Mouse (Mus musculus) stomach, embryonic 14.5 days (tissue): ENCODE data around the gene Dnajc7. TPM values are rescaled to one million over a fixed set of nuclear protein-coding genes. Genes with fewer than 3 reads are reported as not detected.

Source experiments
- ATAC-seq: fragments of 200-750 bp; cut with Nextera tagmentation; 2 replicates; pipeline ENCODE4 v1.8.0; 2017; ENCODE audit warnings: low read depth, moderate TSS enrichment; ENCODE audit not compliant: insufficient number of reproducible peaks, insufficient read depth, low FRiP score
- H3K27ac ChIP-seq: fragments of 300-500 bp; sonication (generic); 2 replicates; pipeline ENCODE4 v1.5.1; 2014; ENCODE audit warnings: mild to moderate bottlenecking, low read length, moderate library complexity, mixed read lengths
- H3K27me3 ChIP-seq: fragments of 300-500 bp; sonication (generic); 2 replicates; pipeline ENCODE4 v1.6.1; 2014; ENCODE audit warnings: low read length, control low read depth, mixed read lengths; ENCODE audit not compliant: control insufficient read depth, insufficient read depth
- H3K36me3 ChIP-seq: fragments of 300-500 bp; sonication (generic); 2 replicates; pipeline ENCODE4 v1.6.1; 2014; ENCODE audit warnings: mild to moderate bottlenecking, control low read depth, low read length, moderate library complexity, mixed read lengths; ENCODE audit not compliant: control insufficient read depth, insufficient read depth
- H3K4me1 ChIP-seq: fragments of 300-500 bp; sonication (generic); 2 replicates; pipeline ENCODE4 v1.6.1; 2014; ENCODE audit warnings: low read length, control low read depth, mixed read lengths; ENCODE audit not compliant: control insufficient read depth, insufficient read depth
- H3K4me2 ChIP-seq: fragments of 300-500 bp; sonication (generic); replicated peaks from 2 replicates; pipeline ENCODE4 v1.6.1; 2014; ENCODE audit warnings: low read depth, low read length, control low read depth
- H3K4me3 ChIP-seq: fragments of 300-500 bp; sonication (generic); 2 replicates; pipeline ENCODE4 v1.5.1; 2014; ENCODE audit warnings: low read depth, low read length, control low read depth
- H3K9ac ChIP-seq: fragments of 300-500 bp; sonication (generic); replicated peaks from 2 replicates; pipeline ENCODE4 v1.6.1; 2014; ENCODE audit warnings: low read depth, mild to moderate bottlenecking, control low read depth, low read length, moderate library complexity, mixed read lengths
- H3K9me3 ChIP-seq: fragments of 300-500 bp; sonication (generic); 2 replicates; pipeline ENCODE4 v1.6.1; 2016; ENCODE audit warnings: low read depth, low read length, control low read depth; ENCODE audit not compliant: control insufficient read depth
- WGBS: fragments of 180-500 bp; shearing (Covaris S2); extraction: QIAGEN DNeasy Blood & Tissue Kit; methylation state at CpG from one replicate; pipeline ENCODE4 v1.1.7; 2014; 5-methylcytosine and 5-hydroxymethylcytosine counted together
- polyA plus RNA-seq: library from polyadenylated mRNA; unstranded; fragments of >200 nt; fragmentation: Nextera tagmentation; extraction: Ambion mirVana; gene quantifications from 2 replicates; pipeline ENCODE4 v1.2.1, GENCODE M21; 2014

Dnajc7 gene
- polyA plus RNA-seq, 1 experiment from 2014 or later: 95.4 TPM

DNA sequence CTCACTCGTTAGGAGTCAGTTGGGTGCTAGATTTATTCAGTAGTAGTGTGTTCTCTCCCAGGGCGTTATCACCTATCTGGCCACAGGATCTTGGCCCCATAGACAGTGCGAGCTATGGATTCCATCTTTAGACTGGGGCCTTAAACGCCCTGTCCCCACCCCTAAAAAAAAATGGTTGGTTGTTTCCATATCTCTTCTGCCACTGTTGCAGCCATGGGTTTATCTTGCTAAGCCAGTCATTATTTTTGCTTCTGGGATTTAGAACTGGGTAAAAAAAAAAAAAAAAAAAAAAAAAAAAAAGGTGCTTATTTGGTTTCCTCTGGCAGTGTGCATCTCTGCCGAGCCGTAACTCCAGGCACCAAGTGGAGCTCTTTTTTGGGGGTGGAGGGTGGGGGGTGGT is 55.3 kb downstream of the Dnajc7 start:
- H3K4me2 ChIP-seq: no peak overlapping the region
- no peak overlapping the region for H3K27ac ChIP-seq
- no peak overlapping the region for H3K9ac ChIP-seq
- H3K36me3 ChIP-seq: no peaks in the 10 kb centered on the region
- H3K27me3 ChIP-seq: no peaks in the 10 kb centered on the region
- WGBS: 88% methylated on average over 6 of the region's 6 CpGs
- no peak for ATAC-seq
- H3K4me1 ChIP-seq: no peaks in the 10 kb centered on the region
- H3K4me3 ChIP-seq: no peak overlapping the region
- H3K9me3 ChIP-seq: no peaks in the 10 kb centered on the region

DNA sequence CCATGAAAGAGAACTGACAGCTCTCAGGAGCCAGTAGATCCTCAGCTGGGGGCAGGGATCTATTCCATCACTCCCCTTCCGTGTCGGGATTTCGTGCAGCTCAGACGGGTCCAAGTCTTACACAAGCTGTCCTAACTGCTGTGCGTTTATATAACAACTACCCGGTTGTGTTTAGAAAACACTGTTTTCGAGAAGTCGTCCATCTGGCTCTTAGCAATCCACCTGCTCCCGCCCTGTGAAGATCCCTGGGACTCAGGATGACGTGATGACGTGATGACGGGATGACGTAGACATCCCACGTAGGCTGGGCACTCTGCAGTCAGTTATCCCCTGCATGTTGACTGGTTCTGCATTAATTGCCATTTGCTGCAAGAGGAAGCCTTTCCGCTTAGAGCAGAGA is 55.7 kb downstream of the Dnajc7 start:
- no peaks in the 10 kb centered on the region for H3K27me3 ChIP-seq
- no peaks in the 10 kb centered on the region for H3K4me1 ChIP-seq
- H3K4me3 ChIP-seq: no peak overlapping the region
- H3K4me2 ChIP-seq: no peak overlapping the region
- 54% methylated on average over 15 of the region's 15 CpGs for WGBS
- no peaks in the 10 kb centered on the region for H3K36me3 ChIP-seq
- ATAC-seq: no peak
- H3K9ac ChIP-seq: no peak overlapping the region
- no peaks in the 10 kb centered on the region for H3K9me3 ChIP-seq
- H3K27ac ChIP-seq: no peak overlapping the region

DNA sequence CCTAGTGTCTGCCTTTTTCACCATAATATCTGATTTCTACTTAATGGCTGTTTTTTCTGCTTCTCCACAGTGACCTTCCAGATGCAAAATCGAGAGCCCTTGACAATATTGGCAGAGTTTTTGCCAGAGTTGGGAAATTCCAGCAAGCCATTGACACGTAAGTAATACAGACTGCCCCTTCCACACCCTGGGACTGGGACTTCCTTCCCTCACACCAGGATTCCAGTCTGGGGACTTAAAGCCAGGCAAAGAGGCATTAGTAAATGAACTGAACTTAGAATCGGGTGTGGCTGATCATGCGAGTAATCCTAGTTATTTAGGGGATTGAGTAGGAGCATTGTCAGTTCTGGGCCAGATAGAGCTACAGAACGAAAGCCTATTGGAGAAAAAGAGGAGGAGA is 58.2 kb downstream of the Dnajc7 start:
- Histone ChIP-seq H3K4me1 (no peaks in the 10 kb centered on the region), H3K4me2 (no peak overlapping the region), H3K4me3 (no peak overlapping the region), H3K9ac (no peak overlapping the region), H3K9me3 (no peaks in the 10 kb centered on the region), H3K27ac (no peak overlapping the region), H3K27me3 (no peaks in the 10 kb centered on the region), H3K36me3 (no peaks in the 10 kb centered on the region)
- ATAC-seq: no peak
- WGBS: 69% methylated on average over 5 of the region's 5 CpGs

DNA sequence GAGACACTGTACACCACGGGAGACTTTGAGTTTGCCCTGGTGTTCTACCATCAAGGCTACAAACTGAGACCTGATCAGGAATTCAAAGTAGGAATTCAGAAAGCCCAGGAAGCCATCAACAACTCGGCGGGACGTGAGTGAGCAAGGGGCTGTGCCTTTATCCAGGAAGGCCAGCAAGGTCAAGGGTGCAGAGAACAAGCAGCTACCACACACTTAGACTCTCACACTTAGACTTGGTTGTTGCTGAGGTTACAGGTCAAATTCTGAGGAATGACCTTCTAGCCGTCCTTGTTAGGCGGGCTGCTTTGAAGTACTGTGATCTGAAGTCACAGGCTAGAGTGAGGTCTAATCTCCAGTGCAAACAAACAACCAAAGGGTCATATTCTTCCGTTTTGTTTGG is 60.5 kb downstream of the Dnajc7 start:
- Histone ChIP-seq H3K36me3 (no peaks in the 10 kb centered on the region), H3K4me3 (no peak overlapping the region), H3K4me1 (no peaks in the 10 kb centered on the region), H3K9ac (no peak overlapping the region), H3K4me2 (no peak overlapping the region), H3K27ac (no peak overlapping the region), H3K27me3 (no peaks in the 10 kb centered on the region), H3K9me3 (no peaks in the 10 kb centered on the region)
- ATAC-seq: no peak
- WGBS: 42% methylated on average over 7 of the region's 7 CpGs

DNA sequence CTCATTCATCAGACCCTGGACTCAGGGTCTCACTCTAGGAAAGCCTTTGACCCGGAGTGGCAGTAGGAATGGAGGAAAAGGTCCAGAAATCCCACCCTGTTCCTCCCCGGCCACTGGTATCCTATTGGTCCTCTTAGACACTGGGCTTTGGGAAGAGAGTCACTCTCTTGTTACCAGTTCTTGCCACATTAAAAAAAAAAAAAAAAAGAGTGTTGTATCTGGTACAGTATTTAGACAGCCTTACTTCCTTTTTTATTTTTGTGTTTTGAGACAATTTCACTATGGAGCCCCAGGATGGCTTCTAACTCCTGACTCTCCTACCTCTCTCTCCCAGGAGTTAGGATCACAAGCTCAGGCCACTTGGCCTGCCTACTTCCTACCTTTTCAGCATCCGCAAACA is 62.4 kb downstream of the Dnajc7 start:
- Histone ChIP-seq H3K4me3 (no peak overlapping the region), H3K4me2 (no peak overlapping the region), H3K27me3 (no peaks in the 10 kb centered on the region), H3K36me3 (no peaks in the 10 kb centered on the region), H3K4me1 (no peaks in the 10 kb centered on the region), H3K27ac (no peak overlapping the region), H3K9me3 (no peaks in the 10 kb centered on the region), H3K9ac (no peak overlapping the region)
- WGBS: 74% methylated on average over 3 of the region's 3 CpGs
- ATAC-seq: no peak

DNA sequence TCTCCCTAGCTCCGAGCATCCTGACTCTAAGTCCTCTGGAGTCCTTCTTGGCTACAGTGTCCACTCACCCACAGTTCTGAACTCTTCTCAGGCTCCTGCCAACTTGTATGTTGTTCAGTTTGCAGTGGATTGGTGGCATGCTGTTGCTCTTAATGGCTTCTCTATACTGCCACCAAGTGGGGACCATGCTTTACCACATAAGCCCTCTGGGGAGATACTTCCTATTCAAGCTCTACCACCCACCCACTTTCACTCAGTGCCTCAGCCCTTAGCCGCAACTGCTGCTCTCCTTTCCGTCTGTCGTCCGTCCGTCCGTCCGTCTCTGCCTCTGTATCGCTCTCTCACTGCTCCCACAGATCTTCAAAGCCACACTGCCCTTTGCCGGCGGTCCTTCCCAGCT is 64.4 kb downstream of the Dnajc7 start:
- Histone ChIP-seq H3K4me3 (no peak overlapping the region), H3K27ac (no peak overlapping the region), H3K9me3 (no peaks in the 10 kb centered on the region), H3K9ac (no peak overlapping the region), H3K4me1 (no peaks in the 10 kb centered on the region), H3K36me3 (no peaks in the 10 kb centered on the region), H3K27me3 (no peaks in the 10 kb centered on the region), H3K4me2 (peak overlapping the region; percentile 21; the same call in 1 of the 2 replicates)
- WGBS: 31% methylated on average over 11 of the region's 11 CpGs
- ATAC-seq: peak; percentile 48; the same call in 1 of the 2 replicates

DNA sequence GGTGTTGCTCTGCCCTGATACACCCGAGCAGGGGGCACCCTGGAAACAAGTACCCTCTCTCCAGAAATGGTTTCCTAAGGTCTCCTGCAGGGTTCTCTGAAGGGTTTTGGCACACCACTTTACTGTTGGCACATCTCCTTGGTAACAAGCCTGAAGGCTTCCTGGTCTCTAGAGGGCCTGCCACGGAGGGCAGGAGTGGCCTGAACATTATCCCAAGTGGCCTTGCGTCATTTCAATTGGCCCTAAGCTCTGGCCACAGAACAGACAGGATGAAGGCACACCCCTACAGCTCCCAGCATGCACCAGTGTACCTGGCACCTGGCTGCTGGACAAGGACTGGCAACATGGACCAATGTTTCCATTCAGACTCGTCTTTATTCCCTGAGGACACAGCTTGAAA is 67.1 kb downstream of the Dnajc7 start:
- Histone ChIP-seq H3K4me1 (no peaks in the 10 kb centered on the region), H3K4me3 (no peak overlapping the region), H3K9me3 (no peaks in the 10 kb centered on the region), H3K27me3 (no peaks in the 10 kb centered on the region), H3K4me2 (no peak overlapping the region), H3K36me3 (no peaks in the 10 kb centered on the region), H3K27ac (no peak overlapping the region), H3K9ac (no peak overlapping the region)
- no peak for ATAC-seq
- 84% methylated on average over 4 of the region's 4 CpGs for WGBS

DNA sequence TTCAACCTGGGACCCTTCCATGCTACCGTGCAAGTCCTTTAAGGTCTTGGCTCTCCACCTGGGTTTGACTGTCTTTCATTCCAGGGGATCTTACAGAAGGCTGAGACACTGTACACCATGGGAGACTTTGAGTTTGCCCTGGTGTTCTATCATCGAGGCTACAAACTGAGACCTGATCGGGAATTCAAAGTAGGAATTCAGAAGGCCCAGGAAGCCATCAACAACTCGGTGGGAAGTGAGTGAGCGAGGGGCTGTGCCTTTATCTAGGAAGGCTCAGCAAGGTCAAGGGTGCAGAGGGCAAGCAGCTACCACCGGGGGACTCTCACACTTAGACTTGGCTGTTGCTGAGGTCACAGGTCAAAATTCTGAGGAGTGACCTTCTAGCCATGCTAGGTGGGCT is 69.9 kb downstream of the Dnajc7 start:
- Histone ChIP-seq H3K27ac (no peak overlapping the region), H3K4me3 (no peak overlapping the region), H3K36me3 (no peaks in the 10 kb centered on the region), H3K4me1 (peaks cover 4% of the 10 kb centered on the region; the same call in 1 of the 2 replicates), H3K9me3 (no peaks in the 10 kb centered on the region), H3K9ac (no peak overlapping the region), H3K27me3 (no peaks in the 10 kb centered on the region), H3K4me2 (no peak overlapping the region)
- ATAC-seq: no peak
- WGBS: 61% methylated on average over 6 of the region's 6 CpGs

DNA sequence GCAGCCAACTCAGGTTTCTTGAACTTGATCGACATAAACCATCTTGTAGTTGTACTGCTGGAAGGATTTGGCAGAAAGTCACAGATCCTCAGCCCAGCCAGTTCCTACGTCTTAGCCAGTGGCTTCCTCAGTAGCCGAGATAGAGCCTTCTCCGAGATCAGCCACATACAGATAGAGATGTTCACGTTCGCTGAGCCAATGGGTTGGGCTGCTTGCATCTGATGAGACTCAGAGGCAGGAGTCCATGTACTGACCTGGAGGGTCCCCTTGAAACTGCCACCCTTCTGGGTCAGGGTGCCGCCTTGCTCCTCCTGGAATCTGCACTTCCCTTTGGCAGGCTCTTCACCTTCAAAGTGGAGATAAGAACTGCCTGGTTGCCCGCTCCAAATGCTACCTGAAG is 70.5 kb downstream of the Dnajc7 start:
- Histone ChIP-seq H3K27me3 (no peaks in the 10 kb centered on the region), H3K4me1 (peaks cover 4% of the 10 kb centered on the region; the same call in 1 of the 2 replicates), H3K9me3 (no peaks in the 10 kb centered on the region), H3K4me3 (no peak overlapping the region), H3K4me2 (no peak overlapping the region), H3K27ac (no peak overlapping the region), H3K36me3 (no peaks in the 10 kb centered on the region), H3K9ac (no peak overlapping the region)
- no peak for ATAC-seq
- WGBS: 70% methylated on average over 8 of the region's 8 CpGs
